Mouse (Mus musculus): ENCODE results near the gene 2410131K14Rik. TPM values are rescaled to one million over a fixed set of nuclear protein-coding genes. Genes with fewer than 3 reads are reported as not detected.

The 2410131K14Rik gene
- polyA plus RNA-seq, 1 experiment from 2014 or later: 17.7 TPM

- ATAC-seq (no peak), DNase-seq (ENCODE audit: low read depth, low spot score) (no peak)
- CTCF ChIA-PET: no interaction called here
- in situ Hi-C loops (cut with MboI; ENCODE audit: low pct_unique_long_range_greater_than_20kb): no loop called here
- POLR2A ChIA-PET: interaction anchor here (0.6 to 0.7 kb wide), 2 partner anchors 573 to 1210 kb away, joined by 3 read pairs; no protein-coding TSS in a partner anchor
- no peaks in the 10 kb centered on the region for H3K27me3 ChIP-seq
- TF ChIP-seq CTCF (IDR thresholded peaks at IDR 0.05): no peak
Measured at GRCm38 (mm10) chr5:118236891-118237290, 8.1 kb upstream of the 2410131K14Rik start.

- no peak for ATAC-seq
- no peak for DNase-seq (ENCODE audit: low read depth, low spot score)
- in situ Hi-C loops (cut with MboI; ENCODE audit: low pct_unique_long_range_greater_than_20kb): no loop called here
- ChIA-PET CTCF (no interaction called here), POLR2A (interaction anchor here (0.7 kb wide), 1 partner anchor 54 kb away, joined by 3 read pairs; no protein-coding TSS in a partner anchor)
- no peaks in the 10 kb centered on the region for H3K27me3 ChIP-seq
- no peak for TF ChIP-seq CTCF (IDR thresholded peaks at IDR 0.05)
Measured at GRCm38 (mm10) chr5:118239671-118240070, 5.4 kb upstream of the 2410131K14Rik start.

DNA sequence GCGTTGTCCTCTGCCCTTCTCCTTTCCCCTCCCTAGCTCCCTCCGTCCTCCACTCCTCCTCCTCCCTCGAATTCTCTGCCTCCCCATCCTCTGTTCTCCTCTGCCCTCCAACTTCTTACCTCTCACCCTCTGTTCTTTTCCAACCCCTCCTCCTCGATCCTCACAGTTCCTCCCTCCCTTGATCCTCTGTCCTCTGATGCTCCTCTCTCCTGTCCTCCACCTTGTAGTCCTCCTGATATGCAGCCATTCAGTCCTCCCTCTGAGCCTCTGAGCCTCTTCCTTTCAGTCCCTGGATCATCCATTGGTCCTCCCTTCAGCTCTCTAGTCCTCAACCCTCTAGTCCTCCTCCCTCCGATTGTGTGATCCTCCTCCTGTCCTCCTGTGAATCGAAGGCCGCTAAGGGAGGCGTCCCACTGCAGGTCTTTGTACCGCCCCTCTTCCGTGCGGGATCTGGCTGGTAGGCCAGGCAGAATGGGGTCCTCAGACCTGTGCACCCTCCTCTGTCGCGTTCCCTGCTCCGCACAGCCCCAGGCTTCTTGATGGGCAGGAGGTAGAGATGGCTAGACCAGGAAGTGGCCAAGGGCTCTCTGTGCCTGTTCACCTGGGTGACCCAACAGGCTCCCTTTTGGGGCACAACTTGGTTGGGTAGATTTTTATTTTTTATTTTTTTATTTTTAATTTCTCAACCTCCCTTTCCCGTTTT, 730 bp downstream of the 2410131K14Rik start:
- POLR2A ChIA-PET: no interaction called here
- DNase-seq (ENCODE audit: low read depth, low spot score) (no peak), ATAC-seq (peak; percentile 3)
- in situ Hi-C loops (cut with MboI; ENCODE audit: low pct_unique_long_range_greater_than_20kb): no loop called here
- no peaks in the 10 kb centered on the region for H3K27me3 ChIP-seq
- CTCF ChIA-PET: no interaction called here
- no peak for TF ChIP-seq CTCF (IDR thresholded peaks at IDR 0.05)

DNA sequence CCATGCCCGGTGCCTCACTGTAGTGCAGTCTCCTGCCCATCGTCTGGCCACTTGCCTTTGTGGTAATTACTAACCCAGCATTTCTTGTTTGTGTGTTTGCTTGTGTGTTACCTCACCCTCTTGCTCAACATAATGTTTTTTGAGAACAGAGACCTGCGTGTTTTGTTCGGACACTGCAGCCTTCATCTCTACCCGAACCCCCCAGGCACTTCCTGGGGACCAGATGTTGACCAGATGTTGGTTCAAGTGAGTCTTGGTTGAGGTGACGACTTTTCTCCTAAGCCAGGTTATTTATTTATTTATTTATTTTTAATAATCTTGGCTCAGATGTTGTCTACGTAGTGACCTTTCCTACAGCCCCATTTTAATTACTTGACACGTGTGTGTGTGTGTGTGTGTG, 2.4 kb downstream of the 2410131K14Rik start:
- CTCF ChIA-PET: no interaction called here
- no peak for TF ChIP-seq CTCF (IDR thresholded peaks at IDR 0.05)
- ATAC-seq (no peak), DNase-seq (ENCODE audit: low read depth, low spot score) (no peak)
- no peaks in the 10 kb centered on the region for H3K27me3 ChIP-seq
- POLR2A ChIA-PET: no interaction called here
- in situ Hi-C loops (cut with MboI; ENCODE audit: low pct_unique_long_range_greater_than_20kb): no loop called here

GRCm38 (mm10) chr5:118250987-118251386, 6.0 kb downstream of the 2410131K14Rik start:
- H3K27me3 ChIP-seq: no peaks in the 10 kb centered on the region
- TF ChIP-seq CTCF (IDR thresholded peaks at IDR 0.05): no peak
- in situ Hi-C loops (cut with MboI; ENCODE audit: low pct_unique_long_range_greater_than_20kb): loop anchor here (25.0 kb wide), 1 partner anchor 1436 kb away; no protein-coding TSS in a partner anchor
- ATAC-seq (no peak), DNase-seq (ENCODE audit: low read depth, low spot score) (no peak)
- CTCF ChIA-PET: no interaction called here
- POLR2A ChIA-PET: no interaction called here

DNA sequence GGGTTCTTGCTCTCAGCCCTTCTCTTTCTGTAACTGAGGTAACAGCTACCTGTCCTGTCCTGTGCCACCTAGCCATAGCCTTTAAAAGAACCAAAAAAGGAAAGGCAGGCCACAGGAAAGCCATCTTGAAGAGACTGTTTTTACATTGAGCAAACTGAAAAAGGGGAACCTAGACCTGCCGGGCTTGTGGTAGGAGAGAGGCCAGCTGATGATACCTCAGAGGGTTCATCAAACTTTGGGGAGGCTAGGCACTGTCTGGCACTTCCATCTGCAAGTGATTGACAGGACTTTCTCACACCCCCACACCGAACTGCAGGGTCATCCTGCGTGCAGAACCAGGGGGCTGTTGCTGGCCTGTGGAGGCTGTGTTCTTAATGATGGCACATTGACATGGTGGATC, 8.5 kb downstream of the 2410131K14Rik start:
- ATAC-seq (no peak), DNase-seq (ENCODE audit: low read depth, low spot score) (no peak)
- in situ Hi-C loops (cut with MboI; ENCODE audit: low pct_unique_long_range_greater_than_20kb): loop anchor here (25.0 kb wide), 1 partner anchor 1434 kb away; no protein-coding TSS in a partner anchor

DNA sequence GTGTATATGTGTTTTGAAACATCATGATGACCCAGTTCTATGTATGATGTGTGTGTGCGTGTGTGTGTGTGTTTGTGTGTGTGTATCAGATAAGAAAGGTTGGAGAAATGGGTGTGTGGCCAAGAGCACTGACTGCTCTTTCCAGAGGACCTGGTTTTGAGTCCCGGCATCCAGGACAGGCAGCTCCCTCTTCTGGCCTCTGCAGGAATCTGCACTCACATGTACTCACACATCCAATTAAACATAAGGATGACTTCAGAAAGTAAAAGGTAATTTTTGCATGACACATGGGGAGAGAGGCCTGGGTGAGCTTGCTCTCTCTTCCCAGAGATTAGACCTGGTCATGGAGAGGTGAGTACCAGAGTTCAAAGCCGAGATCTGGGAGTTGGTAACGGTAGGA, 12.0 kb downstream of the 2410131K14Rik start:
- TF ChIP-seq CTCF (IDR thresholded peaks at IDR 0.05): no peak
- ATAC-seq (no peak), DNase-seq (ENCODE audit: low read depth, low spot score) (no peak)
- CTCF ChIA-PET: no interaction called here
- POLR2A ChIA-PET: no interaction called here
- in situ Hi-C loops (cut with MboI; ENCODE audit: low pct_unique_long_range_greater_than_20kb): loop anchor here (25.0 kb wide), 1 partner anchor 1430 kb away; no protein-coding TSS in a partner anchor
- no peaks in the 10 kb centered on the region for H3K27me3 ChIP-seq

More for the DNA sequence above, 8.5 kb downstream of the 2410131K14Rik start:
- POLR2A ChIA-PET: interaction anchor here (0.9 kb wide), 1 partner anchor 40 kb away, joined by 3 read pairs; no protein-coding TSS in a partner anchor
- no peak for TF ChIP-seq CTCF (IDR thresholded peaks at IDR 0.05)
- CTCF ChIA-PET: no interaction called here
- no peaks in the 10 kb centered on the region for H3K27me3 ChIP-seq

DNA sequence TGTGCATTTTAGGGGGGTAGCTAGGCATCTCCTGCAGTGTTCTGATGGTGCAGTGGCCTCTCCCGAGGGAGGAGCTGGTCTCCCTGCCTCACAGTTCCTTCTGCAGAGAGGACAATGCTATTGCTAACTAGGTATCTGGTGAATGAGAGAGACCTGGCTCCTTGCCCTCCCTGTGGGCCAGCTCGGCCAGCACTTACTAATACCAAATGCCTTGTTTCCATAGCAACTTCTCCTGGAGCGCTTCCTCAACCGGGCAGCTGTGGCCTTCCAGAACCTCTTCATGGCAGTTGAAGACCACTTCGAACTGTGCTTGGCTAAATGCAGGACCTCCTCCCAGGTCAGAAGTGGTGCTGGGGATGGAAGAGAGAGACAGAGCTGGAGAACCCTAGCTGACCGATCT, 14.1 kb downstream of the 2410131K14Rik start:
- DNase-seq (ENCODE audit: low read depth, low spot score): no peak
- ATAC-seq: no peak
- ChIA-PET CTCF (no interaction called here), POLR2A (no interaction called here)
- TF ChIP-seq CTCF (IDR thresholded peaks at IDR 0.05): no peak
- no peaks in the 10 kb centered on the region for H3K27me3 ChIP-seq
- in situ Hi-C loops (cut with MboI; ENCODE audit: low pct_unique_long_range_greater_than_20kb): loop anchor here (25.0 kb wide), 1 partner anchor 1428 kb away; no protein-coding TSS in a partner anchor

DNA sequence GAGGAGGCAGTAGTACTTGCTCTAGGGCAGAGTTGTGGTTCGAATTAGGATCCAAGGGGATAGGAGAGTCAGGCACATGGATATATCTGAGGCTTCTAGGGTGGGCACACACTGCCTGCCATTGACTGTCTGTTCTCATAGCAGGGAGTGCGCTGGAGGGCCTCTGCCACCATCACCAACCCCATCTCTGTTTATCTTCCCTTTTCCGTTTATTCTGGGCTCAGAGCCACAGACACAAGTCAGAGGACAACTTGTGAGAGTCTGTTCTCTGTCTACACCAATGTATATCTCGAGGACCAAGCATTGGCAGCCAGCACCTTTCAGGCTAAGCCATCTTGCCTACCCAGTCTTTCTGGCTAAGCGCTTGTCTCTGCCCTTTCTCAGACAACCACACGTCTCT, 14.6 kb downstream of the 2410131K14Rik start:
- DNase-seq (ENCODE audit: low read depth, low spot score) (no peak), ATAC-seq (no peak)
- in situ Hi-C loops (cut with MboI; ENCODE audit: low pct_unique_long_range_greater_than_20kb): loop anchor here (10.0 to 25.0 kb wide), 2 partner anchors 305 to 1428 kb away; partner anchors contain the start of gene Med13l
- TF ChIP-seq CTCF (IDR thresholded peaks at IDR 0.05): no peak
- POLR2A ChIA-PET: no interaction called here
- no peaks in the 10 kb centered on the region for H3K27me3 ChIP-seq
- CTCF ChIA-PET: no interaction called here

DNA sequence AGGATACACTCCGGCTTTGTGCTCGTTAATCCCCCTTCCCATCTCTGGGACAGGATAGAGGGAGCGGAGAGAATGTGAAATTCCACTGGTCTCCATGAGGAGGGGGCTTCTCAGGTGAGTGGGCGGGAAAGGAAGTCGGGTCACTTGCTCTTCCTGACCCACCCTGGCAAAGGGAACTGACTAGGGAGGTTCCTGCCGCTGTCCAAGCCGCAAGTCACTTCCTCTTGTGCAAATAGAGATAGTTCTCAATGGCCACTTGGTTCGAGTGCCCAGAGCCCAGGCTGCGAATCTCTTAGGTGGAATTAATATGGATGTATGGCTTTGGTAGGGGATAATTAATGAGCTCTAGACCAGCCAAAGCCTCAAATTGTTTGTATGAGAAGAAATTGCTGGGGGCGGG, 15.0 kb downstream of the 2410131K14Rik start:
- in situ Hi-C loops (cut with MboI; ENCODE audit: low pct_unique_long_range_greater_than_20kb): loop anchor here (10.0 to 25.0 kb wide), 2 partner anchors 305 to 1427 kb away; partner anchors contain the start of gene Med13l
- ATAC-seq (no peak), DNase-seq (ENCODE audit: low read depth, low spot score) (no peak)
- TF ChIP-seq CTCF (IDR thresholded peaks at IDR 0.05): no peak
- CTCF ChIA-PET: no interaction called here
- POLR2A ChIA-PET: no interaction called here
- H3K27me3 ChIP-seq: no peaks in the 10 kb centered on the region

GRCm38 (mm10) chr5:118260642-118261041, 15.6 kb downstream of the 2410131K14Rik start:
- TF ChIP-seq CTCF (IDR thresholded peaks at IDR 0.05): no peak
- ChIA-PET POLR2A (no interaction called here), CTCF (no interaction called here)
- H3K27me3 ChIP-seq: no peaks in the 10 kb centered on the region
- no peak for DNase-seq (ENCODE audit: low read depth, low spot score)
- in situ Hi-C loops (cut with MboI; ENCODE audit: low pct_unique_long_range_greater_than_20kb): loop anchor here (10.0 to 25.0 kb wide), 2 partner anchors 304 to 1427 kb away; partner anchors contain the start of gene Med13l
- no peak for ATAC-seq
